Mouse (Mus musculus): ENCODE data around the gene Pars2.

The Pars2 gene

GRCm38 (mm10) chr4:106704416-106704815, 53.5 kb downstream of the Pars2 start:
- DNase-seq (ENCODE audit: low spot score) = no peak

Measured in ovary, postnatal 36 days (tissue).